9 mouse cellular contexts compared by ENCODE assay signal in the genomic region with DNA sequence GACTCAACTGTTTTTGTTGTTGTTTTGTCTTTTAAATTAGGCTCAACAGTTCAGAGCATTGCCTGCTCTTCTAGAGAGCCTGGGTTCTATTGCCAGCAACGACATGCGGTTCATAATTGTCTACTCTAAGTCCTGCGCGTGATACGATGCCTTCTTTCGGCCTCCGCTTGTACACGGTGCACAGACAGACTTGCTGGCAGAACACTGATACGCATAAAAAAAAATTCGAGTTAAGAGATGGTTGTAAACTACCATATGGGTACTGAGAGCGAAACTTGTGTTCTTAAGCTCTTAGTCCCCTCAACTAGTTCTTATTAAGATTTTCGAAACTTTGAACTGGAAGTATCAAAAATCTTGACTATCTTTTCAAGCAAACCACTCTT. TPM values are rescaled to one million over a fixed set of nuclear protein-coding genes. Genes with fewer than 3 reads are reported as not detected.
DNase-seq lines count a peak whose midpoint lies in the region; ATAC-seq and TF ChIP-seq lines count a peak whose summit lies in the region.
"Had no signal": no experiment of that assay in that cellular context is flagged by ENCODE, and none has a peak within 500 bp of the region (broad histone marks: within the 10 kb centered on the region; RNA-seq: fewer than 3 reads in every experiment).

No protein-coding gene starts in this region.

- no peaks in the 10 kb centered on the region for H3K27me3 ChIP-seq in G1E (ENCODE audit: insufficient read depth, low read length)
- H3K27me3 ChIP-seq in forebrain, embryonic 12.5 days = no peaks in the 10 kb centered on the region
- H3K27me3 ChIP-seq in limb, embryonic 14.5 days (ENCODE audit: control insufficient read depth, insufficient read depth, low read length) = no peaks in the 10 kb centered on the region
- H3K27me3 ChIP-seq in small intestine, adult 2 months (ENCODE audit: control insufficient read depth, insufficient read depth, low read length) = no peaks in the 10 kb centered on the region

- TF ChIP-seq CTCF in G1E (IDR thresholded peaks at IDR 0.05; ENCODE audit: low read depth, low read length) = no peak
- TF ChIP-seq CTCF in small intestine, adult 2 months (IDR thresholded peaks at IDR 0.05; ENCODE audit: extremely low read depth, insufficient read length, insufficient replicate concordance, low read depth, low read length) = no peak

- peak overlapping the region; percentile 98 for H3K9ac ChIP-seq in forebrain, embryonic 12.5 days
- peak overlapping the region; percentile 93 for H3K9ac ChIP-seq in limb, embryonic 14.5 days (ENCODE audit: low read depth, low read length, severe bottlenecking)

- peaks cover 30% of the 10 kb centered on the region for H3K4me1 ChIP-seq in G1E (ENCODE audit: insufficient read depth, low read depth, low read length)
- peaks cover 28% of the 10 kb centered on the region for H3K4me1 ChIP-seq in forebrain, embryonic 12.5 days
- peaks cover 13% of the 10 kb centered on the region; the same call in 1 of the 2 replicates for H3K4me1 ChIP-seq in limb, embryonic 14.5 days (ENCODE audit: control insufficient read depth, insufficient read depth, low read length)
- H3K4me1 ChIP-seq in small intestine, adult 2 months (ENCODE audit: control insufficient read depth, insufficient read depth, insufficient read length, low read length) = peaks cover 4% of the 10 kb centered on the region; the same call in 1 of the 2 replicates

- ATAC-seq in G1E (ENCODE audit: extremely low read depth, insufficient number of reproducible peaks, low FRiP score, poor library complexity, severe bottlenecking) = no peak
- no peak for ATAC-seq in forebrain, embryonic 12.5 days (ENCODE audit: low FRiP score)
- peak; percentile 20; the same call in 1 of the 2 replicates for ATAC-seq in limb, embryonic 14.5 days (ENCODE audit: low FRiP score, low read depth)

- H3K27ac ChIP-seq in forebrain, embryonic 12.5 days = peak overlapping the region; percentile 97
- H3K27ac ChIP-seq in limb, embryonic 14.5 days (replicated peaks; ENCODE audit: low read depth, low read length) = peak overlapping the region; percentile 95
- H3K27ac ChIP-seq in small intestine, adult 2 months (ENCODE audit: insufficient read depth, low read depth, low read length) = peak overlapping the region; percentile 92

- H3K9me3 ChIP-seq in G1E (replicated peaks) = no peaks in the 10 kb centered on the region
- no peaks in the 10 kb centered on the region for H3K9me3 ChIP-seq in forebrain, embryonic 12.5 days
- H3K9me3 ChIP-seq in limb, embryonic 14.5 days (ENCODE audit: control insufficient read depth, low read length) = no peaks in the 10 kb centered on the region

- DNase-seq in kidney, adult 11 months = peak; percentile 14
- DNase-seq in kidney, adult 8-10 months = no peak
- DNase-seq in G1E (ENCODE audit: low spot score) = no peak
- DNase-seq in limb, embryonic 14.5 days (ENCODE audit: low spot score) = no peak
- DNase-seq in thymus, postnatal 36 days = no peak
- no peak for DNase-seq in left cerebral cortex, adult 11 months (ENCODE audit: low spot score)

- H3K36me3 ChIP-seq in G1E (replicated peaks) = peaks cover 33% of the 10 kb centered on the region
- H3K36me3 ChIP-seq in forebrain, embryonic 12.5 days (replicated peaks) = peaks cover 15% of the 10 kb centered on the region
- H3K36me3 ChIP-seq in limb, embryonic 14.5 days (ENCODE audit: control insufficient read depth, insufficient read depth, low read length) = peaks cover 5% of the 10 kb centered on the region; the same call in 1 of the 2 replicates
- no peaks in the 10 kb centered on the region; the same call in 1 of the 2 replicates for H3K36me3 ChIP-seq in small intestine, adult 2 months (ENCODE audit: control insufficient read depth, insufficient read depth, low read length)

- under 1% methylated on average over 12 of the region's 12 CpGs for WGBS in forebrain, embryonic 12.5 days
- WGBS in limb, embryonic 14.5 days = under 1% methylated on average over 12 of the region's 12 CpGs
- under 1% methylated on average over 12 of the region's 12 CpGs for WGBS in small intestine, adult 2 months

- peak overlapping the region; percentile 97 for H3K4me3 ChIP-seq in G1E (ENCODE audit: low read depth, low read length)
- peak overlapping the region; percentile 99 for H3K4me3 ChIP-seq in forebrain, embryonic 12.5 days (replicated peaks)
- peak overlapping the region; percentile 95 for H3K4me3 ChIP-seq in limb, embryonic 14.5 days (replicated peaks; ENCODE audit: low read length)
- peak overlapping the region; percentile 99 for H3K4me3 ChIP-seq in small intestine, adult 2 months (ENCODE audit: low read depth, low read length)

- peak overlapping the region; percentile 90 for H3K4me2 ChIP-seq in forebrain, embryonic 12.5 days
- peak overlapping the region; percentile 71 for H3K4me2 ChIP-seq in limb, embryonic 14.5 days (replicated peaks; ENCODE audit: low read depth, low read length, severe bottlenecking)

- TF ChIP-seq POLR2A in limb, embryonic 14.5 days (IDR thresholded peaks at IDR 0.05; ENCODE audit: borderline replicate concordance, extremely low read depth, insufficient read depth, insufficient read length) = no peak
- no peak for TF ChIP-seq POLR2A in small intestine, adult 2 months (IDR thresholded peaks at IDR 0.05; ENCODE audit: low read depth, low read length)

RNA-seq across cellular contexts. Expression of a gene that starts 1.0 kb away (rescaled TPM):
- total RNA-seq in G1E (2014; fragmentation: Nextera tagmentation) (237 and 276 TPM in 2 replicates), G1E (2017) (87.5 and 137 TPM in 2 replicates)
- 101 and 133 TPM in 2 replicates for polyA plus RNA-seq in G1E (2012)
- polyA plus RNA-seq in forebrain, embryonic 12.5 days (2016; fragmentation: Nextera tagmentation; extraction: Ambion mirVana) = 152 and 166 TPM in 2 replicates
- 108 and 119 TPM in 2 replicates for polyA plus RNA-seq in limb, embryonic 14.5 days (2012; rRNA removed)
- 145 and 151 TPM in 2 replicates for polyA plus RNA-seq in limb, embryonic 14.5 days (2014; fragmentation: Nextera tagmentation; extraction: Ambion mirVana)
- polyA plus RNA-seq in small intestine, adult 2 months (2012; rRNA removed) = 40.9 and 68.3 TPM in 2 replicates

RNA-seq across cellular contexts. Expression of a gene that starts 27.3 kb away (rescaled TPM):
- total RNA-seq in G1E (2014; fragmentation: Nextera tagmentation) (not detected in 2 replicates), G1E (2017) (not detected in 2 replicates)
- not detected in 2 replicates for polyA plus RNA-seq in G1E (2012)
- polyA plus RNA-seq in forebrain, embryonic 12.5 days (2016; fragmentation: Nextera tagmentation; extraction: Ambion mirVana) = not detected in 2 replicates
- polyA plus RNA-seq in limb, embryonic 14.5 days (2012; rRNA removed) = 0.13 TPM in 2 replicates
- polyA plus RNA-seq in limb, embryonic 14.5 days (2014; fragmentation: Nextera tagmentation; extraction: Ambion mirVana) = not detected in 2 replicates
- polyA plus RNA-seq in small intestine, adult 2 months (2012; rRNA removed) = 0.04 TPM in 1 of 2 replicates, not detected in the other
- total RNA-seq: left cerebral cortex, postnatal 25 days had no signal

RNA-seq across cellular contexts. Expression of a gene that starts 29.0 kb away (rescaled TPM):
- 5.2 and 21.8 TPM in 2 replicates for total RNA-seq in G1E (2014; fragmentation: Nextera tagmentation)
- total RNA-seq in G1E (2017) = 17.8 and 21.5 TPM in 2 replicates
- 18.7 and 19.9 TPM in 2 replicates for polyA plus RNA-seq in G1E (2012)
- polyA plus RNA-seq in forebrain, embryonic 12.5 days (2016; fragmentation: Nextera tagmentation; extraction: Ambion mirVana) = 19.2 and 20.7 TPM in 2 replicates
- polyA plus RNA-seq in limb, embryonic 14.5 days (2012; rRNA removed) = 23.0 and 29.8 TPM in 2 replicates
- 9.7 and 12.3 TPM in 2 replicates for polyA plus RNA-seq in limb, embryonic 14.5 days (2014; fragmentation: Nextera tagmentation; extraction: Ambion mirVana)
- 5.0 and 6.6 TPM in 2 replicates for polyA plus RNA-seq in small intestine, adult 2 months (2012; rRNA removed)
